Mouse (Mus musculus) forebrain, embryonic 11.5 days (tissue): Measurements from ENCODE around the gene Jak2. TPM values are rescaled to one million over a fixed set of nuclear protein-coding genes. Genes with fewer than 3 reads are reported as not detected.

Experiments
- ATAC-seq: fragments of 200-750 bp; cut with Nextera tagmentation; replicated peaks from 2 replicates; pipeline ENCODE4 v1.8.0; 2017; ENCODE audit warnings: moderate TSS enrichment; ENCODE audit not compliant: low FRiP score
- DNase-seq: peaks from one replicate; pipeline ENCODE4 v3.0.0-alpha.2; 2017; ENCODE audit warnings: low spot score
- H3K27ac ChIP-seq: fragments of 300-500 bp; sonication (generic); 2 replicates; pipeline ENCODE4 v1.5.1; 2014; ENCODE audit warnings: low read depth, low read length
- H3K27me3 ChIP-seq: fragments of 300-500 bp; sonication (generic); 2 replicates; pipeline ENCODE4 v1.6.1; 2014; ENCODE audit warnings: mild to moderate bottlenecking, low read length, mixed read lengths; ENCODE audit not compliant: control insufficient read depth, insufficient read depth
- H3K36me3 ChIP-seq: fragments of 300-500 bp; sonication (generic); 2 replicates; pipeline ENCODE4 v1.6.1; 2014; ENCODE audit warnings: mild to moderate bottlenecking, low read length, moderate library complexity, mixed read lengths; ENCODE audit not compliant: control insufficient read depth, insufficient read depth
- H3K4me1 ChIP-seq: fragments of 300-500 bp; sonication (generic); replicated peaks from 2 replicates; pipeline ENCODE4 v1.6.1; 2014; ENCODE audit warnings: low read length, mixed read lengths; ENCODE audit not compliant: control insufficient read depth, insufficient read depth
- H3K4me2 ChIP-seq: fragments of 300-500 bp; sonication (generic); 2 replicates; pipeline ENCODE4 v1.6.1; 2014; ENCODE audit warnings: low read depth, mild to moderate bottlenecking, low read length, moderate library complexity, mixed read lengths; ENCODE audit not compliant: severe bottlenecking
- H3K4me3 ChIP-seq: fragments of 300-500 bp; sonication (generic); 2 replicates; pipeline ENCODE4 v1.5.1; 2014; ENCODE audit warnings: low read depth, low read length
- H3K9ac ChIP-seq: fragments of 300-500 bp; sonication (generic); 2 replicates; pipeline ENCODE4 v1.6.1; 2014; ENCODE audit warnings: low read length
- H3K9me3 ChIP-seq: fragments of 300-500 bp; sonication (generic); 2 replicates; pipeline ENCODE4 v1.6.1; 2016; ENCODE audit warnings: low read length, mixed read lengths; ENCODE audit not compliant: control insufficient read depth
- WGBS: fragments of 180-500 bp; shearing (Covaris S2); extraction: QIAGEN DNeasy Blood & Tissue Kit; methylation state at CpG from one replicate; pipeline ENCODE4 v1.1.7; 2014; 5-methylcytosine and 5-hydroxymethylcytosine counted together
- polyA plus RNA-seq: library from polyadenylated mRNA; unstranded; fragments of >200 nt; fragmentation: Nextera tagmentation; extraction: Ambion mirVana; gene quantifications from 2 replicates; pipeline ENCODE4 v1.2.1, GENCODE M21; 2014

Gene Jak2
- polyA plus RNA-seq, 1 experiment from 2014 or later = 13.2 TPM

DNA sequence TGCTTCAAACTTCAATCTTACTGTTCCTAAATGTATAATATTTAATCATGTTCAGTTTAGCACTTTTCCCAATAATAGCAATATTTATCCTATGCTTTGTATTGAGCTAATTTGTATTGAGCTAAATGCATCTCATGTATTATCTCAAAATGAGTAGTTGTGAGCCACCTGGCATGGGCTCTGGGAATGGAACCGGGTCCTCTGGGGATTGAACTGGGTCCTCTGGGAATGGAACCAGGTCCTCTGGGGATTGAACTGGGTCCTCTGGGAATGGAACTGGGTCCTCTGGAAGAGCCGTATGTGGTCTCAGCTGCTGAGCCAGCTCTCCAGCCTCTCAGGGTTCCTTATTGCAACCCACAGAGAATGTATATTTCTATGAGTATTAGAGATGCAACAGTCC lies 50.5 kb downstream of the Jak2 start:
- Histone ChIP-seq H3K4me3 (no peak overlapping the region), H3K9ac (no peak overlapping the region), H3K9me3 (no peaks in the 10 kb centered on the region), H3K27me3 (no peaks in the 10 kb centered on the region), H3K36me3 (no peaks in the 10 kb centered on the region; the same call in 1 of the 2 replicates), H3K27ac (no peak overlapping the region), H3K4me1 (no peaks in the 10 kb centered on the region), H3K4me2 (no peak overlapping the region)
- 90% methylated on average over 2 of the region's 2 CpGs for WGBS
- no peak for DNase-seq
- ATAC-seq = no peak

GRCm38 (mm10) chr19:29308832-29309231 lies 57.2 kb downstream of the Jak2 start:
- H3K27ac ChIP-seq = no peak overlapping the region
- no peak overlapping the region for H3K9ac ChIP-seq
- no peak overlapping the region for H3K4me3 ChIP-seq
- H3K27me3 ChIP-seq = no peaks in the 10 kb centered on the region
- no peaks in the 10 kb centered on the region for H3K9me3 ChIP-seq
- DNase-seq (no peak), ATAC-seq (no peak)
- H3K4me1 ChIP-seq = no peaks in the 10 kb centered on the region
- H3K36me3 ChIP-seq = no peaks in the 10 kb centered on the region
- no peak overlapping the region for H3K4me2 ChIP-seq

DNA sequence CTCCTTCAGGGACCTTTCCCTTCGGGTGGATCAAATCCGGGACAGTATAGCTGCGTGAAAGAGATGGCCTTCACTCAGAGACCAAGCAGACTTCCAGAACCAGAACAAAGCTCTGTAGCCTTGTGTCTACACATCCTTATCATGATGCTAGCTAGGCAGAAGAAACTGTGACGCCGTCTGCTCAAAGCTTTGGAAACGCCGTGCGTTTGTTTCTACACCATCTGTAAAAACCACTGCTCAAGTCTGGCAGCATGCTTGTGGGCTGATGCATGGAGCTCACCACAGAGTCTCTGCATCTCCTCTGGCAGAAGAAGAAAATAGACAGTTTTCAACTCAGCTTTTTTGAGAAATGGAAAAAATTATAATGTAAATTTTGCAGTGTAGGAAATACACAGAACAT lies 60.2 kb downstream of the Jak2 start:
- H3K36me3 ChIP-seq = no peaks in the 10 kb centered on the region; the same call in 1 of the 2 replicates
- H3K27me3 ChIP-seq = no peaks in the 10 kb centered on the region
- H3K4me3 ChIP-seq = no peak overlapping the region
- H3K9ac ChIP-seq = no peak overlapping the region
- WGBS = 94% methylated on average over 8 of the region's 8 CpGs
- ATAC-seq (no peak), DNase-seq (no peak)
- no peak overlapping the region for H3K27ac ChIP-seq
- no peak overlapping the region for H3K4me2 ChIP-seq
- H3K4me1 ChIP-seq = no peaks in the 10 kb centered on the region
- H3K9me3 ChIP-seq = peaks cover 4% of the 10 kb centered on the region; the same call in 1 of the 2 replicates

GRCm38 (mm10) chr19:29312661-29313060 lies 61.0 kb downstream of the Jak2 start:
- Histone ChIP-seq H3K4me1 (no peaks in the 10 kb centered on the region), H3K9ac (no peak overlapping the region), H3K36me3 (no peaks in the 10 kb centered on the region; the same call in 1 of the 2 replicates), H3K9me3 (peaks cover 4% of the 10 kb centered on the region; the same call in 1 of the 2 replicates), H3K4me2 (no peak overlapping the region), H3K4me3 (no peak overlapping the region), H3K27me3 (no peaks in the 10 kb centered on the region), H3K27ac (no peak overlapping the region)
- DNase-seq (no peak), ATAC-seq (no peak)
- WGBS = 65% methylated on average over 7 of the region's 7 CpGs

GRCm38 (mm10) chr19:29323416-29324049 lies 71.9 kb downstream of the Jak2 start:
- Histone ChIP-seq H3K4me1 (no peaks in the 10 kb centered on the region), H3K4me3 (no peak overlapping the region), H3K9me3 (no peaks in the 10 kb centered on the region), H3K27ac (no peak overlapping the region), H3K27me3 (no peaks in the 10 kb centered on the region), H3K9ac (no peak overlapping the region), H3K36me3 (no peaks in the 10 kb centered on the region), H3K4me2 (no peak overlapping the region)
- WGBS = 78% methylated on average over 8 of the region's 8 CpGs
- ATAC-seq (no peak), DNase-seq (no peak)

DNA sequence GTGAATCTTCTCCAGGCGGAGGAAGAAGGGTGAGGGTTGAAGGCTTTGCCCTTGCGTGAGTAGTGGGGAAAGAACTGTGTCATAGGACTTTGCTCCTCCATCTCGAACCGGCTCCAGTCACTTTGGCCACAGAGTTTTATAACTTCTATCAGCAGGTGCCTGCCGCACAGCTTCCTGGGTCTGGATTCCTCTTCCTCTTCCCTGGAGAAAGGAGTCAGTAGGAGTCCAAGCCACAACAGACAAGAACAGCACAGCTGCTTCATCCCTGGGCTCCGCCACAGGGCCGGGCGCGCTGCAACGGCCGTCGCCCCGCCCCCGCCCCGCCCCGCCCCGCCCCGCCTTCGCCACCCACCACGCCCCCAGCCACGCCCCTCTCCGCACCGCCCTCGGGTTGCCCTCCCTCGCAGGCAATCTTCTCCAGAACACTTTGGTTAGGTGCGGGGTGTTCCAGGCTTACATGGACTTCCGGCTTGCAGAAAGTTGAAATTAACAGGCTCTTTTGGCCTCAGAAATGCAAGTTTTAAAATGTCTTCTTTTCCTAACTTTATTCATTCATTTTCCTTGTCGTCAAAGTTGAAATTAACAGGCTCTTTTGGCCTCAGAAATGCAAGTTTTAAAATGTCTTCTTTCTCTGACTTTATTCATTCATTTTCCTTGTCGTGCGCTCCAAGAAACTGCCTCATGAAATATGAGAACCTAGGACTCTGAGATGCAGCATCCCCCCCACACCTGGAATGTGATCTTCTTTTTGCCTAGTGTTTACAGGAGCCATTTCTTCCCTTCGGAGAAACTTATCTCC lies 73.6 kb downstream of the Jak2 start, which contains the start of gene Insl6:
TSS of gene Insl6 (minus strand) at position 304 of the 799 bp plus-strand sequence.
- WGBS = 6% methylated on average over 31 of the region's 31 CpGs
- H3K9ac ChIP-seq = peak within 1 kb of the TSS; percentile 13; the same call in 1 of the 2 replicates
- peak within 1 kb of the TSS; percentile 49 for H3K4me2 ChIP-seq

DNA sequence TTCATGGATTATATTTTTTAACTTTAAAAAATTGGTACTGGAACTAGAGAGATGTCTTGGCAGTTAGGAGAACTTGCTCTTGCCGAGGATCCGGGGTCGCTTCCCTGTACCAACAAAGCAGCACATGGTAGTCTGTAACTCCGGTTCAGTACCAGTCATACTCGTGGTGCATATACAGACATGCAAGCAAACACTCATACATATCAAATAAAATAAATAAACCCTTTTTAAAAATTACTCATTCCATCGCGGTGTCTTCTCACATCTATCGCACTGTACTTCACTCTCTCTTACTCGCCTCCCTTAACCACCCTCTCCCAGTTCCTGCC lies 74.2 kb downstream of the Jak2 start:
- ATAC-seq (no peak), DNase-seq (no peak)
- Histone ChIP-seq H3K4me3 (no peak overlapping the region), H3K9ac (no peak overlapping the region), H3K9me3 (no peaks in the 10 kb centered on the region), H3K27me3 (no peaks in the 10 kb centered on the region), H3K4me2 (peak overlapping the region; percentile 49; the same call in 1 of the 2 replicates), H3K27ac (no peak overlapping the region), H3K36me3 (no peaks in the 10 kb centered on the region), H3K4me1 (no peaks in the 10 kb centered on the region)
- 71% methylated on average over 9 of the region's 9 CpGs for WGBS

More for the DNA sequence above, 73.6 kb downstream of the Jak2 start, which contains the start of gene Insl6:
- DNase-seq (peak; percentile 91), ATAC-seq (peak; percentile 96)
- peak within 1 kb of the TSS; percentile 21 for H3K4me3 ChIP-seq
- no peaks in the 10 kb centered on the region for H3K36me3 ChIP-seq
- no peaks in the 10 kb centered on the region for H3K4me1 ChIP-seq
- no peaks in the 10 kb centered on the region for H3K9me3 ChIP-seq
- no peaks in the 10 kb centered on the region for H3K27me3 ChIP-seq
- no peak within 1 kb of the TSS for H3K27ac ChIP-seq

- H3K27me3 ChIP-seq = no peaks in the 10 kb centered on the region
- no peaks in the 10 kb centered on the region for H3K36me3 ChIP-seq
- WGBS = 94% methylated on average over 4 of the region's 4 CpGs
- H3K4me3 ChIP-seq = no peak overlapping the region
- ATAC-seq (no peak), DNase-seq (no peak)
- H3K4me1 ChIP-seq = no peaks in the 10 kb centered on the region
- H3K9ac ChIP-seq = no peak overlapping the region
- no peaks in the 10 kb centered on the region for H3K9me3 ChIP-seq
- no peak overlapping the region for H3K27ac ChIP-seq
- no peak overlapping the region for H3K4me2 ChIP-seq
These were observed 74.8 kb downstream of the Jak2 start for GRCm38 (mm10) chr19:29326396-29326795.
